Mouse (Mus musculus) lung, adult 18-20 months (tissue): ENCODE data around the gene Clhc1.

Experiments
- DNase-seq, 2 experiments: peaks; one replicate each; pipeline ENCODE4 v3.0.0; 2022; ENCODE audit warnings: mixed read lengths in 2 of 2

The Clhc1 gene

DNA sequence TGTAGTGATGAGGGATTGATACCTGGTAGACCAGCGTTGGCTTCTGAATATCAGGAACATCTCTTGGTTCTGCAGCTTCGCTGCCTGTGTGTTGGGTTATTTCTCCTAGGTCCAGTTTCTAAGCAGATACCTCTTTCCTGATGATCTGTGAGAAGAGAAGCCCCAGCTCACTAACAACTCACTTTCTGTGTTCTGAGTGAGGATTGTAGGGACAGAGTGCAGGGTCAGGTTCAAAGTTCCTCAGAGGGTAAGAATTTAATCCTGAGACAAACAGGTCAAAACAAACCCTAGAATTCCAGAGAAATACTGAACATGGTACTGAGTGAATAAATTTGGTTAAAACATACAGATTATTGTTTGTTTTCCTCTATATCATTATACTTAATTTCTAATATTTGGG, 15.7 kb downstream of the Clhc1 start:
- DNase-seq = no peak

DNA sequence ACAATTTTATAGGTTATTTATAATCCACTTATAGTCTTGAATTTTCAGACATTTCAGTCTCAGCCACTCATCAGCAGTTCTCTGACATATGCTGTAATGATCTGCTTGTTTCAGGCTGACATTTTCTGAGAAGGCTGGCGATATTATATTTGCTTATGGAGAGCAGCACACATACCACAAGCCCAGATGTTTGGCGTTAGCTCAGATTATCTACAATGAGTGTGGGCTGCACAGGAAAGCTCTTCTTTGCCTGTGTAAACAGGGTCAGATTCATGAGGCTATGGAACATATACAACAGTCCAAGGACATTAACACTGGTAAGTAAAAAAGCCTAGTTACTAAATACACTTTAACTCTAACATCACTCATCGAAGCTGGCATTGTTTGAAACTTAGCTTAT, 23.8 kb downstream of the Clhc1 start:
- no peak for DNase-seq

DNA sequence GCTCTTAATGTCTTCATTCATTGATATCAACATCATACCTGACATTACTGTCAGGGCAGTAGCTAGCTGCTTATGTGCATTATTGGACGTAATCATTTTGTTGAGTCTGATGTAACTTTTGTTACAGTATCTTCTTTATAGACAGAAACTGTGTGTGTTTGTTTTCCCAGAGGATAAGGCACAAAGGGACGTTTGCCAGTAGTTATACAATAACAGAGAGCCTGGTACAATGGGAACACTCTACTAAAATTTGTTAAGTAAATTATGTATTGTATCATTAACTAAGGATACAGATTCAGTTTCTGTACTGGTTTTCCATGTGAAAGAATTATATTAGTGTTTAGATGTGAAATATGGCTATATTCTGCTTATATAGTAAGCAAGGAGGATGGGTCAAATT, 24.9 kb downstream of the Clhc1 start:
- DNase-seq = no peak

DNA sequence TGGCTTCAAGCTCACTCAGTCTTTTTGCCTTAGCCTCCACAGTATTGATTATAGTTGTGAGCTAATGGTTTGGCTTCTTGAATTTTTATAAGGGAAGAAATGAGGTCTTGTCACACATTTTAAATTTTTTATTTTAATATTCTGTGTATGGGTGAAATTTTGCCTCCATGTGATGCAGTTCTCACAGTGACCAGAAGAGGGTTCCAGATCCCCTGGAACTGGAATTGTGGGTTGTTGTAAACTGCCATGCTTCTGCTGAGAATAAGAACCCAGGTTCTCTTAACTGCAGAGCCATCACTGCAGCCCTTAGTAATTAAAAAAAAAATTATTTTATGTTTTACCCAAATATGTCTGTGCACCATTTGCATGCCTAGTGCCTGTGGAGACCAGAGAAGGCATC, 31.9 kb downstream of the Clhc1 start:
- peak in 1 of 2 experiments; percentile 5 for DNase-seq

DNA sequence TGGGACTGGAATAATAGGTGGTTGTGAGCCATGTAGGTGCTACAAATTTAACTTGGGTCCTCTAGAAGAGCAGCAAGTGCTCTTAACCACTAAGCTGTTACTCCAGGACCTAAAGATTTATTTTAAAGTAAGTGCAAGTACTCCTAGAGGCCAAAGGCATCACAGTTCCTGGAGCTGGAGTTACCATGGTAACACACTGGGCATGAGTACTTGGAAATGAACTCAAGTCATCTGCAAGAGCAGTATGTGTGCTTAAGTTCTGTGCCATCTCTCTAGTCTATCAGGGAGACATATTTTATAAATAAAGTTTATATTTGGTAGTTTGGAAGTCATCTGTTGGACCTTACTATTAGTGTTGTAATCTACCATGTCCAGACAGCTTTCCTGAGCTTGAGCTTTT, 47.5 kb downstream of the Clhc1 start:
- no peak for DNase-seq

DNA sequence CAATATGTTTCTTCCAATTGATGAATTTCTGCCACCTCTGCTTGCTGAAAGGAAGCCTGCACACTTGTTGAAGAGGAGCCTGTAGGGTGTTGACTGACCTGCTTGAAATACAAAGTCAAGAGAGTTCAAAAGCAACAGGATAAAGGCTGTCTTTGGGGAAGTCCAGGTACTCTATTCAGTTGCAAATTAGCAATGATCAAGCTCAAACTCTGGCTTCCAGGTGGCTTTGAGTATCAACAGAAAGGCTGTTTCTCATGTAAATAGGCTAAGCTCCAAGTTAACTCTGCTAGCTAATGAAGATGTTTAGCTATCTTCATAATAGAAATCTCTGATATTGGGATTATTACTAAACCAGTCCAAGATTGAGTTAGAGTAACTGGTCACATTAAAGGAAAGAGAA, 49.4 kb downstream of the Clhc1 start:
- DNase-seq = no peak

DNA sequence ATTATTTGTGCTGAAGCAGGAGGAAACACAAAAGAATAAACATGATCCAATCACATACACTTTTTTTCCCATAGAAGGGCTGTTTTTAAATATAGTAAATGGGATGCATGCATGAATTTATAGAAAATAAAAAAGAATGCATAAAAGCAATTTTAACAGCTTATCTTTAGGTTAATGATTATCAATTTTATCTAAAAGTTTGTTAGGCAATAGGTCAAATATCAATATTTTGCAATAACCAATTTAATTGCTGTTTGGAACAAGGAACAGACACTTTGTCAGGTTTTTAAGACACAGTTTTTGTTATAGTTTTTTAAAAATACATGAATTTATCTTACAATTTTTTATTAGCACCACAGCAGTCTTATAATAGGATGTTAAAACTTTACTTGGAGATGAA, 51.2 kb downstream of the Clhc1 start:
- no peak for DNase-seq

DNA sequence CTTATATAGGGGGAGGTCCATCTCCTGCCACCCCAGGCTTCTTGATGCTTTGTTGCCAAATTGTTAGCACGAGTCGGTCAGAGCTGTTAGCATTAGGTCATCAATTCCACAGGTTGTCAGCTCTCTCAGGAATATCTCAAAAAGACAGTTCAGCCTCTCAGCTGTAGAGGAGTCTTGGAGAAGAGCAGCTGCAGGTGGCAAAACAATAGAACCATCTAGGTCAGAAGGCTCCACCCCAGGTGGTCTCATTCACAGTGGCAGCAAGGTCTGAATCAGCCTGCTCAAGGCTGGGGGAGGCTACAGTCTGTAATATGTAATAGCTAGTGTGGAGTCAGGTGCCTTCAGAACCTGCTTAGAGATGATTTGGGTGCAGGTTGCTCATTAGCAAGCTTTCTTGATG, 55.8 kb downstream of the Clhc1 start:
- DNase-seq = no peak

DNA sequence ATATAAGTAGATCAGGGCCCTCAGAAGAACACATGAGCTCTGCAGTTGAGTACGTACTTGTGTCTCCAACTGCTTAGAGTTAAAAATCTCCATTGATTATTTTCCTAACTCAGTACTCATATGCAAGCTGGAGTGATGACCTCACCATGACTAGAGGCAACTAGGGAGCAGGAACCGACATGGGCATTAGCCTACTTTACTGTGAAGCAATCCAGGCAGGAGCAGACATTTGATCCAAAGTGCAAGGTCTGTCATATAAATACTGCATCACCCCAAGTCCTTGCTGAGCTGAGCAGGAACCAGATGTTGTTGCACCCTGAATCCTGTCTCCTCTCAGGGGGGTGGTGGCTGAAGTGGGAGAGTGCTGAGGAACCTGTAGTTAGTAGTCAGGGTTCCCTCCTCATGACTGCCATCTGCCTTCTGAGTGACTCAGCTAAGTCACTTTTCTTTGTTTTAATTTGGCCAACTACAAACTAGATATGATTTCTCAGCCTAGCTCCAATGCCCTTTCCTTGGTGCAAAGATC, 59.8 kb downstream of the Clhc1 start:
- no peak for DNase-seq

DNA sequence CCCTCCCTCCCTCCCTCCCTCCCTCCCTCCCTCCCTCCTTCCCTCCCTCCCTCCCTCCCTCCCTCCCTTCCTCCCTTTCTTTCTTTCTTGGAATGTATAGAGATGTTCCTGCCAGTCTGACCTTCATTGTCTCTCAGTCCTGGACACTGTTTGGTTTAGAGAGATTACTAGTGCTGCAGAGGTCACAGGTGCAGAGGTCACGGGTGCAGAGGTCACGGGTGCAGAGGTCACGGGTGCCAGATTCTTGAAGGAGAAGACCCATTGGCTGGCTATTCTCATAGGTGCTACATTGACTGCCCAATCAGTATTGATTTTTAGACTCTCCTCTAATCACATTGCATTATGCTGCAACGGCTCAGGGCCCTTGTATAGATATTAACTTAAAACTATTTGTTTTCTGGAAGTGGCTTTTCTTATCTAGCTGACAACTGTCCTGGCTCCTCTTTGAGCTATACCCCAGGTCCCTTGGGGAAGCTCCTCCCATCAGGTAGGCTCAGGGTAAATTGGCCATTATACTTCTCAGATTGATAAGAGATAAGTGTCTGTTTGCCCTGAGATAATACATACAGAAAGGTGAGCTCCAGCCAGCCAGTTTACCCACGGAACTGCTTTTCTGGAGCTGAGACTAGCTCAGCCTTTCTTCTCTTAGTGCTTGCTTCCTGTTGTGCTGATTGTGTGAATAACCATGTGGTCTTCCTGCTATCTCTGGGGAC, 62.2 kb downstream of the Clhc1 start:
- DNase-seq = no peak

DNA sequence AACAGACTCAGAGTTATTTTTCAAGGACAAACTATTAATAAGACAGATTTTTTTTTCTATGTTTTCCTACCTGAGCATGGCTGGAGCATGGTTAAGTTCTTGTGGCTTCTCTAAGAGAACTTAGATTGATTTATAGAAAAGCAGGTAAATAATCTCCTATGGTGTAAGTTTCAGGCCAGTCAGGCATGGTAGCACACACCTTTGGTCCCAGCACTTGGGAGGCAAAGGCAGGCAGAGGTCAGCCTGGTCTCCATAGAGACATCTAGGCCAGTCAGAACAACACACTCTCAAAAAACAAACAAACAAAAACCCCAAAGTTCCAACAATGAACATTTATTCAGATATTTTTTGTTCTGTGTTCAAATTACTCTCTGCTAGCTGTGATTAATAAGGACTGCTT, 64.3 kb downstream of the Clhc1 start:
- DNase-seq = no peak

DNA sequence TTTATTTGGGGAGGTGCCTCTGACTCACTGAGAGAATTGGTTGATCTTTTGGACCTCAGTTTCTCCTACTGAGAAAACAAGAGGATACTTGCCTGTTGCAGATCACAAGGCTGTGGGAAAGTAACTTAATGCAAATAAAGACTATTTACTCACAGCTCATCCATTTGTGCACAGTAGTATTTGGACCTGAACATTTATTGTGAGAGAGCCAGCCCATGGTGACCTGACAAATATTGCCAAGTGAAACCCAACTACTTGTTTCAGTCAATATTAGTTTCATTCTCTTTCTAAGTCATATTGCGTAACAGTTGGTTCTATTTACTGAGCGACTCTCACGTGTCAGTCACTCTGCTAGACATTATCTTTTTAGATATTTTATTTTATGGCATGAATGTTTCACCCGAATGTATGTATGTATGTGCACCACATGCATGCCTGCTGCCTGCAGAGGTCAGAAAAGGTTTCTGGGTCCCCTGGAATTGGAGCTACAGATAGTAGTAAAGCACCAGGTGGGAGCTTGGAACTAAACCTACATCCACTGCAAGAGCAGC, 65.5 kb downstream of the Clhc1 start:
- no peak for DNase-seq

DNA sequence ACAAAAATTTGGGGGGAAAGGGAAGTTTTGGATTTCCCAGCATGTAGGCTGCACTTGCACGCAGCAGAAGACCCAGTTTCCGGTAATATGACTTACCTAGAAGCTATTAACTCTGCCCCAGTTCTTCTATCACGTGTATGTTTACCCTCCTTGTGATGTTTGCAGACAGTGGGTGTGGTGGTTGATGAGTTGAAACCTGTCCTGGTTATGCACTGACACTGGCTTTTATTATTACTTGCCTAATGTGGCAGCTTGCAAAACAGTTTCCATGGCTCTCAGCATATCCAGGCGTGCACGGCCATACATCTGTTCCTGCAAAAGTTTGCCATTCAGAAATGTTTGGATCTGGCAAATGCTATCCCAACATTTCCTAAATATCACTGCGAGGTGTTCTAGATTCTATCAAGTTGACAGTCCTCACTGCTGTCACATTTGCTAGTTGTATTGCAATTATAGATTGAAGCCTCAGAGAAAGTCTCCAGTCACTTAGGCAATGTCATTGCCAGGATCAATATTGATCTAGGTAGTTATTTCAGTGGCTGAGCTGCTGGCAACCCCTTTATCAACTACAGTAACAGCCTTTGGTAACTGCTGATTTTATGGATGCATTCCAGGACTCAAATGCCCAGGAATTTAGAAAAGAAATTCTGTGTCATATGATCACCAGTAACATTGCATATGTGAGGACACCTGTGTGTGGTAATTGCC, 66.6 kb downstream of the Clhc1 start:
- DNase-seq = no peak

DNA sequence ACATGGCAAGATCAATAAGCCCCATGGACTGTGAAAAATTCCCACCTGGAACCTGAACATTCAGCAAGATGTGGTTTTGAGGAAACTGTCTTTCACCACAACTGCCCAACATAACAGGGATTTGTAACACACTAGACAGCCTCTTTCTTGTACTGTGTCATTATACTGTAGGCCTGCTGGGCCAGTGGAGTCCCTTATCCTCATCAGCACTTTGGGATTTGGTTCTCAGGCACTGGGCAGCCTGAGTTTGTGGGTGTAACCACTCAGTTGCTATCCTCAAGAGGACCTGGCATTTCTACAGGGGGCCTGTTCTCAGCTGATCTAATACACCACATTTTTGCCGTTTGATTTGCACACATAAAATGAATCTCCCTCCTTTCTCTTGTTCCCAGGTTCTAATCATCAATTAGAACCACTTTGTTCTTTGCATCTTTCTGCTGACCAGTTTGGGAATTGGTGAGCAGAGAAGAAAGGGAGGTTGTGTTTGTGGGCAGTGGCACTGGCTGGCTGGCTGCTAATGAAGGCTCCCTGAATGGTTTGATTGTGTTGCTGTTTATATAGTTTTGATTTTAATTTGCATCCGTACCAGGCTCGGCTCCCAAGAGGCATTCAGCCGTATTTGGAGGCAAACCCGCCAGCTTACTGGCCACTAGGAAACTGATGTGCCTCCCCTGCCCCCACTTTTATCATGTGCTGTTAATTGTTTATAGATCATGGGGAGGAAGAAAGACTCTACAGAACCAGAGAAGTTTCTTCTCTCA, 74.5 kb downstream of the Clhc1 start:
- DNase-seq = no peak

DNA sequence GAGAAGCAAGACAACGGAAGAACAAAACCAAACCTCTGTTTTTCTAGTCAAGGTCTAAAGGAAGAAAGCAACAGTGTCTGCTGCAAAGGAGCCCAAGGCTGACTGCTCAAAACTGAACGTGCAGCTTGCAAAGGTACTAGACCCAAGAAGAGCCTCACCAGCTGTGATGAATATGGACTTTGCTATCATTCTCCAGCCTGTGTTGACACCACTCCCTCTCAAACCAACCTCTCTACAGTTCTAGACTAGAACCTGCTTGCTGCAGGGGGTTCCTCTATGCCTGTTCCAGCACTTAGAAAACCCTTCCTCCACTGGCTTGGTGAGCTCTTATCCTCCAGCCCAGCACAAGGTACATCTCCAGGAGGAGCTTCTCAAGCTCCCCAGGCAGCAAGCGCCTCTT, 75.6 kb downstream of the Clhc1 start:
- DNase-seq = no peak

DNA sequence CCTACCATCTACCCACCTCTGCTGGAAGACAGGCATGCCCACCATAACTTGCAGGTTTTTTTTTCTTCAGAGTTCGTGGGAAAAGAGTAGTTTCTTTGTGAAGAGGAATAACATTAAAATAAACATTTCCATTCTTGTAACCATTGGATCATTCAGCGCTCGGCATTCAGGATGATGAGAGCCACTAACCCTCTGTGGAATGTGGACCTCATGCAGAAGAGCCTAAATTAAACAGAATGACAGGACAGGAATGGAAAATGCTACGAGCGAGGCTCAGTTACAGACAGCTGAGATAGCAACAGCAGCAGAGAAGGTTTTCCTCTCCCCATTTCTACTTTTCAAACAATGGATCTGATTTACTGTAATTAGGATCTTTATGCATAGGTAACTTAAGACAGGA, 78.8 kb downstream of the Clhc1 start:
- no peak for DNase-seq

DNA sequence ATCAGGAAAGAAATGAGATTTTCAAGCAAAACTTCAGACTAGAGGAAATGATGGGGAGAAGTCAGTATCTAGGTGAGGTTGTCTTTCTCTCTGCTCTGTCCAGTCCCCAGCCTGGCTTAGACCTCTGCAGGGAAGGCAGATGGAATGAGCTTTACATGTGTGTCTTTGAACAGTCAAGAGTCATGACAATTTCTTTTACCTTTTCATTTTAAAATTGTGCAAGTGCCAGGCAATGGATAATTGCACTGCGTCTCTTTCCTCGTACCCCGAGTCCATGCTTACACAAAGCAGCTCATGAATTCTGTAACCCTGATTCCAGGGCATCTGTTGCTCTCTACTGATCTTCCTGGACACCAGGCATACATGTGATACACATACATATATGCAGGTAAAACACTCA, 80.0 kb downstream of the Clhc1 start:
- DNase-seq = no peak
